Mouse (Mus musculus) intestine, postnatal 0 days (tissue): Measurements from ENCODE around the gene Atxn10. TPM values are rescaled to one million over a fixed set of nuclear protein-coding genes. Genes with fewer than 3 reads are reported as not detected.

Experiments
- ATAC-seq: fragments of 200-750 bp; cut with Nextera tagmentation; 2 replicates; pipeline ENCODE4 v1.8.0; 2017; ENCODE audit warnings: mild to moderate bottlenecking, moderate TSS enrichment, moderate library complexity
- H3K27ac ChIP-seq: fragments of 300-500 bp; sonication (generic); 2 replicates; pipeline ENCODE4 v1.5.1; 2014; ENCODE audit warnings: mild to moderate bottlenecking, low read depth, low read length, moderate library complexity
- H3K27me3 ChIP-seq: fragments of 300-500 bp; sonication (generic); replicated peaks from 2 replicates; pipeline ENCODE4 v1.6.1; 2014; ENCODE audit warnings: low read length, mixed read lengths; ENCODE audit not compliant: control insufficient read depth, insufficient read depth
- H3K36me3 ChIP-seq: fragments of 300-500 bp; sonication (generic); 2 replicates; pipeline ENCODE4 v1.6.1; 2014; ENCODE audit warnings: mild to moderate bottlenecking, moderate library complexity; ENCODE audit not compliant: control insufficient read depth, insufficient read depth
- H3K4me1 ChIP-seq: fragments of 300-500 bp; sonication (generic); replicated peaks from 2 replicates; pipeline ENCODE4 v1.6.1; 2014; ENCODE audit warnings: antibody characterized with exemption, low read length, mixed read lengths; ENCODE audit not compliant: control insufficient read depth, insufficient read depth
- H3K4me2 ChIP-seq: fragments of 300-500 bp; sonication (generic); replicated peaks from 2 replicates; pipeline ENCODE4 v1.6.1; 2014; ENCODE audit warnings: low read depth, mild to moderate bottlenecking, moderate library complexity
- H3K4me3 ChIP-seq: fragments of 300-500 bp; sonication (generic); 2 replicates; pipeline ENCODE4 v1.5.1; 2014; ENCODE audit warnings: low read depth, low read length
- H3K9ac ChIP-seq: fragments of 300-500 bp; sonication (generic); 2 replicates; pipeline ENCODE4 v1.6.1; 2014; ENCODE audit warnings: mild to moderate bottlenecking, low read depth, low read length
- H3K9me3 ChIP-seq: fragments of 300-500 bp; sonication (generic); 2 replicates; pipeline ENCODE4 v1.6.1; 2016; ENCODE audit warnings: mixed run types; ENCODE audit not compliant: control insufficient read depth
- CTCF ChIP-seq: sonication (generic); IDR thresholded peaks from 2 replicates; pipeline ENCODE4 v1.5.1; 2016; ENCODE audit warnings: low read depth, mild to moderate bottlenecking, control low read depth, antibody characterized with exemption, moderate library complexity
- WGBS: fragments of 180-500 bp; shearing (Covaris S2); extraction: QIAGEN DNeasy Blood & Tissue Kit; methylation state at CpG from one replicate; pipeline ENCODE4 v1.1.7; 2014; 5-methylcytosine and 5-hydroxymethylcytosine counted together
- polyA plus RNA-seq: library from polyadenylated mRNA; unstranded; fragments of >200 nt; fragmentation: Nextera tagmentation; extraction: Ambion mirVana; gene quantifications from 2 replicates; pipeline ENCODE4 v1.2.1, GENCODE M21; 2015

Atxn10 gene
- polyA plus RNA-seq, 1 experiment from 2014 or later: 111 TPM

- no peak for ATAC-seq
- no peaks in the 10 kb centered on the region for H3K27me3 ChIP-seq
- H3K4me1 ChIP-seq: no peaks in the 10 kb centered on the region
- 69% methylated on average over 6 of the region's 6 CpGs for WGBS
- H3K4me3 ChIP-seq: no peak overlapping the region
- no peak overlapping the region for H3K4me2 ChIP-seq
- H3K36me3 ChIP-seq: peaks cover 4% of the 10 kb centered on the region; the same call in 1 of the 2 replicates
- no peak overlapping the region for H3K27ac ChIP-seq
- TF ChIP-seq CTCF: no peak
- H3K9me3 ChIP-seq: no peaks in the 10 kb centered on the region
- no peak overlapping the region for H3K9ac ChIP-seq
These were observed 20.1 kb downstream of the Atxn10 start for GRCm38 (mm10) chr15:85356112-85356511.

- no peak for TF ChIP-seq CTCF
These were observed 21.6 kb downstream of the Atxn10 start for GRCm38 (mm10) chr15:85357465-85358225.

GRCm38 (mm10) chr15:85359483-85359882, 23.4 kb downstream of the Atxn10 start:
- no peak overlapping the region for H3K27ac ChIP-seq

More at GRCm38 (mm10) chr15:85357465-85358225, 21.6 kb downstream of the Atxn10 start:
- Histone ChIP-seq H3K4me1 (no peaks in the 10 kb centered on the region), H3K27me3 (no peaks in the 10 kb centered on the region), H3K4me2 (no peak overlapping the region), H3K9me3 (no peaks in the 10 kb centered on the region), H3K9ac (no peak overlapping the region), H3K27ac (no peak overlapping the region), H3K36me3 (peaks cover 11% of the 10 kb centered on the region), H3K4me3 (no peak overlapping the region)
- 70% methylated on average over 4 of the region's 4 CpGs for WGBS
- no peak for ATAC-seq

GRCm38 (mm10) chr15:85359901-85360300, 23.9 kb downstream of the Atxn10 start:
- 87% methylated on average over 4 of the region's 4 CpGs for WGBS
- H3K36me3 ChIP-seq: peaks cover 21% of the 10 kb centered on the region
- H3K4me2 ChIP-seq: no peak overlapping the region
- H3K27me3 ChIP-seq: no peaks in the 10 kb centered on the region
- TF ChIP-seq CTCF: no peak
- no peaks in the 10 kb centered on the region for H3K9me3 ChIP-seq
- ATAC-seq: no peak
- H3K9ac ChIP-seq: no peak overlapping the region
- H3K4me1 ChIP-seq: no peaks in the 10 kb centered on the region
- no peak overlapping the region for H3K27ac ChIP-seq
- no peak overlapping the region for H3K4me3 ChIP-seq

More at GRCm38 (mm10) chr15:85359483-85359882, 23.4 kb downstream of the Atxn10 start:
- no peak overlapping the region for H3K4me3 ChIP-seq
- WGBS: 82% methylated on average over 2 of the region's 2 CpGs
- H3K27me3 ChIP-seq: no peaks in the 10 kb centered on the region
- H3K4me1 ChIP-seq: no peaks in the 10 kb centered on the region
- no peak for TF ChIP-seq CTCF
- no peak overlapping the region for H3K9ac ChIP-seq
- no peak for ATAC-seq
- peaks cover 17% of the 10 kb centered on the region for H3K36me3 ChIP-seq
- no peak overlapping the region for H3K4me2 ChIP-seq
- H3K9me3 ChIP-seq: no peaks in the 10 kb centered on the region

DNA sequence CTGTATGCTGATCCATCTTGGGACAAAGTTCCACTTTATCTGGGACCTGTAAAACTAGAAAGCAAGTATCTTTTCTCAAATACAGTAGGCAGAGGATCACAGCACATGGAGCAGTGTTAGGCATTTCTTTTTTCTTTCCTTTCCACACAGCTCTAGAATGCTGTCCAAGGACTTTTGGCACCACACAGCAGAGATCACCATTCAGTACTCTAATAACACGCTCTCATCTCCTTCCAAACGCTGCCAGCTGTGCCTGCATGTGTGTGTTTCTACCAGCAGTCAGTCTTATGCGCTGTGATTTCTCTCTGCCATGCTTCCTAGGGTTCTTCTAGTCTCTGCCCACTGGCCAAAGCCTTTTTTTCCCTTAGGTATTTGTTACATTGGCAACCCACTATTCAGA, 28.3 kb downstream of the Atxn10 start:
- Histone ChIP-seq H3K36me3 (peaks cover 38% of the 10 kb centered on the region), H3K27ac (no peak overlapping the region), H3K4me2 (no peak overlapping the region), H3K27me3 (no peaks in the 10 kb centered on the region), H3K4me3 (no peak overlapping the region), H3K9ac (no peak overlapping the region), H3K4me1 (no peaks in the 10 kb centered on the region), H3K9me3 (no peaks in the 10 kb centered on the region)
- 88% methylated on average over 3 of the region's 3 CpGs for WGBS
- no peak for TF ChIP-seq CTCF
- no peak for ATAC-seq

- Histone ChIP-seq H3K9ac (no peak overlapping the region), H3K4me3 (no peak overlapping the region), H3K4me2 (no peak overlapping the region), H3K36me3 (peaks cover 34% of the 10 kb centered on the region), H3K4me1 (no peaks in the 10 kb centered on the region), H3K27ac (no peak overlapping the region), H3K9me3 (no peaks in the 10 kb centered on the region), H3K27me3 (no peaks in the 10 kb centered on the region)
- ATAC-seq: no peak
- no peak for TF ChIP-seq CTCF
- WGBS: 82% methylated on average over 5 of the region's 5 CpGs
These were observed 30.9 kb downstream of the Atxn10 start for GRCm38 (mm10) chr15:85366938-85367337.
